ENCODE assay signal across 7 mouse cellular contexts in the genomic region with DNA sequence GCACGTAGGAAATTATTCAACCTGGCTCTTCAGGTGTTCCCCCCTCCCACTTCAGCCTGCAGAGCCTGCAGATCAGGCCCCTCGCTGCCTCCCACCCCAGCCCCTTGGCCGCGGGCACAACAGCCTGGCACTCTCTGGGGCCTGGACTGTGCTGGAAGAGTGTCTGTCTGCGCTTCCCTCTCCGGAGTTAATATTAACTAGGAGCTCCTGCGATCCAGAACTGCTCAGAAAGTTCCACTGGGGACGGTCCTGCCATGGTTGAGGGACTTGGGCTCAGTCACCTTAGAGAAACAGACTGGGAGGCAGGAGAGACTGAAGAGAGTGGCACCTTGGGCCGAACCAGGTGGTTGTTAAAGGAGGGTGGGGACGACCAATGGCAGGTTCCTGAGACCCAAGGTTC. TPM values are rescaled to one million over a fixed set of nuclear protein-coding genes. Genes with fewer than 3 reads are reported as not detected.
DNase-seq lines count a peak whose midpoint lies in the region; ATAC-seq and TF ChIP-seq lines count a peak whose summit lies in the region.

No protein-coding gene starts in this region.

- peak; percentile 88 for DNase-seq in kidney, adult 9 months
- peak; percentile 23 for DNase-seq in lung, postnatal 0 days (ENCODE audit: low spot score)
- DNase-seq in cerebellum, postnatal 14 days: no peak
- DNase-seq in gastrocnemius, postnatal 25 days: no peak
- DNase-seq in ovary, postnatal 14 days (ENCODE audit: low spot score): no peak

- H3K4me2 ChIP-seq in embryonic facial prominence, embryonic 15.5 days (replicated peaks): peak overlapping the region; percentile 91; the same call in 1 of the 2 replicates
- peak overlapping the region; percentile 65 for H3K4me2 ChIP-seq in lung, postnatal 0 days (replicated peaks; ENCODE audit: low read depth, low read length)

- H3K9me3 ChIP-seq in embryonic facial prominence, embryonic 15.5 days (replicated peaks): no peaks in the 10 kb centered on the region
- no peaks in the 10 kb centered on the region for H3K9me3 ChIP-seq in lung, postnatal 0 days (ENCODE audit: low read length)

- H3K36me3 ChIP-seq in embryonic facial prominence, embryonic 15.5 days: no peaks in the 10 kb centered on the region
- no peaks in the 10 kb centered on the region for H3K36me3 ChIP-seq in lung, postnatal 0 days (ENCODE audit: insufficient read depth, low read length)

- H3K27me3 ChIP-seq in embryonic facial prominence, embryonic 15.5 days: peaks cover 100% of the 10 kb centered on the region
- H3K27me3 ChIP-seq in lung, postnatal 0 days (replicated peaks; ENCODE audit: insufficient read depth, low read length): peaks cover 65% of the 10 kb centered on the region

- peak overlapping the region; percentile 34; the same call in 1 of the 2 replicates for H3K4me3 ChIP-seq in cortical plate, adult 2 months (ENCODE audit: insufficient read depth, low read length)
- H3K4me3 ChIP-seq in embryonic facial prominence, embryonic 15.5 days (replicated peaks): peak overlapping the region; percentile 50; the same call in 1 of the 2 replicates
- peak overlapping the region; percentile 48 for H3K4me3 ChIP-seq in lung, postnatal 0 days (ENCODE audit: low read depth, low read length)

- no peak for TF ChIP-seq POLR2A in cortical plate, adult 2 months (IDR thresholded peaks at IDR 0.05; ENCODE audit: extremely low read depth, insufficient read depth, low read length)

- no peak overlapping the region for H3K27ac ChIP-seq in cortical plate, adult 2 months (ENCODE audit: insufficient read depth, low read length)
- H3K27ac ChIP-seq in embryonic facial prominence, embryonic 15.5 days (replicated peaks): no peak overlapping the region
- H3K27ac ChIP-seq in lung, postnatal 0 days (ENCODE audit: low read length): peak overlapping the region; percentile 90

- no peak for ATAC-seq in embryonic facial prominence, embryonic 15.5 days (ENCODE audit: insufficient number of reproducible peaks, low FRiP score, low TSS enrichment, low read depth)
- no peak for ATAC-seq in lung, postnatal 0 days

- H3K4me1 ChIP-seq in cortical plate, adult 2 months (ENCODE audit: control insufficient read depth, insufficient read depth, low read length): no peaks in the 10 kb centered on the region
- peaks cover 50% of the 10 kb centered on the region for H3K4me1 ChIP-seq in embryonic facial prominence, embryonic 15.5 days
- H3K4me1 ChIP-seq in lung, postnatal 0 days (ENCODE audit: insufficient read depth, low read depth, low read length): no peaks in the 10 kb centered on the region

- 3% methylated on average over 10 of the region's 10 CpGs for WGBS in embryonic facial prominence, embryonic 15.5 days
- 1% methylated on average over 10 of the region's 10 CpGs for WGBS in lung, postnatal 0 days

- no peak overlapping the region for H3K9ac ChIP-seq in embryonic facial prominence, embryonic 15.5 days
- H3K9ac ChIP-seq in lung, postnatal 0 days (replicated peaks; ENCODE audit: low read depth): no peak overlapping the region

- no peak for TF ChIP-seq CTCF in cortical plate, adult 2 months (IDR thresholded peaks at IDR 0.05; ENCODE audit: extremely low read depth, insufficient read depth, low read length)
- TF ChIP-seq CTCF in lung, postnatal 0 days (IDR thresholded peaks at IDR 0.05): no peak

- no peak for TF ChIP-seq EP300 in lung, postnatal 0 days (IDR thresholded peaks at IDR 0.05)

RNA-seq across cellular contexts. Expression of a gene that starts 3.4 kb away (rescaled TPM):
- polyA plus RNA-seq in cortical plate, adult 2 months (2012; rRNA removed): 2.3 and 2.6 TPM in 2 replicates
- polyA plus RNA-seq in embryonic facial prominence, embryonic 15.5 days (2015; fragmentation: Nextera tagmentation; extraction: Ambion mirVana): 2.2 and 2.9 TPM in 2 replicates
- polyA plus RNA-seq in lung, postnatal 0 days (2015; fragmentation: Nextera tagmentation; extraction: Ambion mirVana): 9.7 and 11.7 TPM in 2 replicates
- not detected for total RNA-seq in gastrocnemius, postnatal 25 days (2021)

Comparison
In these comparisons a context has a peak if more than half of its experiments do, and no peak if none do; other contexts are left out.
1. DNase-seq: peak in kidney, adult 9 months (single experiment) and lung, postnatal 0 days (single experiment); none in cerebellum, postnatal 14 days (0 of 2), gastrocnemius, postnatal 25 days (single experiment) and ovary, postnatal 14 days (single experiment).
2. Peak in every context shown above with its lines, with median percentiles within 50 percentile points of each other: H3K4me3 ChIP-seq.